Mouse (Mus musculus) E14TG2a.4 (cell line): Measurements from ENCODE around the gene Sult6b1.

Experiments used
- H3K27me3 ChIP-seq: 2 replicates; pipeline ENCODE4 v1.6.1; 2014; ENCODE audit warnings: low read length, control low read depth; ENCODE audit not compliant: insufficient read depth
- H3K36me3 ChIP-seq: 2 replicates; pipeline ENCODE4 v1.6.1; 2014; ENCODE audit warnings: low read length, control low read depth; ENCODE audit not compliant: insufficient read depth
- H3K4me1 ChIP-seq: replicated peaks from 2 replicates; pipeline ENCODE4 v1.6.1; 2014; ENCODE audit warnings: low read depth, low read length, control low read depth
- H3K4me3 ChIP-seq: replicated peaks from 2 replicates; pipeline ENCODE4 v1.5.1; 2014; ENCODE audit warnings: mild to moderate bottlenecking, low read length
- H3K9me3 ChIP-seq: 2 replicates; pipeline ENCODE4 v1.6.1; 2014; ENCODE audit warnings: low read length, control low read depth
- CTCF ChIP-seq: conservative IDR thresholded peaks from 2 replicates; pipeline ENCODE4 v1.5.1; 2014; ENCODE audit warnings: low read length
- NANOG ChIP-seq: IDR thresholded peaks from 2 replicates; pipeline ENCODE4 v1.6.1; 2014; ENCODE audit warnings: borderline replicate concordance, low read length, mixed read lengths
- POU5F1 ChIP-seq: IDR thresholded peaks from 2 replicates; pipeline ENCODE4 v1.6.1; 2014; ENCODE audit warnings: low read length, borderline replicate concordance

The Sult6b1 gene

GRCm38 (mm10) chr17:78873886-78874285, 32.9 kb downstream of the Sult6b1 start:
- no peaks in the 10 kb centered on the region for H3K9me3 ChIP-seq
- no peaks in the 10 kb centered on the region for H3K4me1 ChIP-seq
- no peak overlapping the region for H3K4me3 ChIP-seq
- no peaks in the 10 kb centered on the region for H3K27me3 ChIP-seq
- TF ChIP-seq POU5F1 (no peak), CTCF (no peak), NANOG (no peak)
- H3K36me3 ChIP-seq, result peaks cover 27% of the 10 kb centered on the region

GRCm38 (mm10) chr17:78856243-78856642, 50.5 kb downstream of the Sult6b1 start:
- Histone ChIP-seq H3K4me1 (no peaks in the 10 kb centered on the region), H3K36me3 (peaks cover 34% of the 10 kb centered on the region), H3K4me3 (no peak overlapping the region), H3K27me3 (no peaks in the 10 kb centered on the region), H3K9me3 (no peaks in the 10 kb centered on the region)
- TF ChIP-seq NANOG (no peak), POU5F1 (no peak), CTCF (no peak)

GRCm38 (mm10) chr17:78842271-78842928, 64.4 kb downstream of the Sult6b1 start:
- Histone ChIP-seq H3K9me3 (no peaks in the 10 kb centered on the region), H3K4me3 (no peak overlapping the region), H3K27me3 (no peaks in the 10 kb centered on the region), H3K4me1 (no peaks in the 10 kb centered on the region), H3K36me3 (peaks cover 74% of the 10 kb centered on the region)
- TF ChIP-seq POU5F1, result no peak
- no peak for TF ChIP-seq NANOG
- no peak for TF ChIP-seq CTCF

- no peaks in the 10 kb centered on the region for H3K27me3 ChIP-seq
- TF ChIP-seq NANOG (no peak), POU5F1 (no peak), CTCF (no peak)
- peak overlapping the region; percentile 94 for H3K4me3 ChIP-seq
Observed at GRCm38 (mm10) chr17:78836056-78836455, 70.7 kb downstream of the Sult6b1 start.

GRCm38 (mm10) chr17:78834856-78835835, 71.6 kb downstream of the Sult6b1 start, which contains the start of the genes Heatr5b and Gpatch11:
Heatr5b (minus strand) TSS chr17:78835364.
Gpatch11 (plus strand) TSS chr17:78835567.
- Histone ChIP-seq H3K4me1 (peaks cover 10% of the 10 kb centered on the region), H3K4me3 (peak within 1 kb of the TSS; percentile 94), H3K36me3 (peaks cover 14% of the 10 kb centered on the region), H3K9me3 (no peaks in the 10 kb centered on the region), H3K27me3 (no peaks in the 10 kb centered on the region)
- no peak for TF ChIP-seq NANOG
- no peak for TF ChIP-seq CTCF

More at GRCm38 (mm10) chr17:78836056-78836455, 70.7 kb downstream of the Sult6b1 start:
- Histone ChIP-seq H3K36me3 (peaks cover 20% of the 10 kb centered on the region), H3K4me1 (peaks cover 10% of the 10 kb centered on the region), H3K9me3 (no peaks in the 10 kb centered on the region)
